Mouse (Mus musculus) thymus, postnatal 4 days (tissue): ENCODE measurements at regions not wholly inside any gene's neighbourhood (a gene's known extent, or its start where the extent isn't known, plus 50 kb on each side); places are given as distances from the start of the nearest gene placed in this dataset.

Source experiments
- DNase-seq: peaks from one replicate; pipeline ENCODE4 v3.0.0; 2021

- peak; percentile 73 for DNase-seq
These were observed 52.3 kb upstream of the Cux1 start for GRCm38 (mm10) chr5:136619315-136620231.

DNA sequence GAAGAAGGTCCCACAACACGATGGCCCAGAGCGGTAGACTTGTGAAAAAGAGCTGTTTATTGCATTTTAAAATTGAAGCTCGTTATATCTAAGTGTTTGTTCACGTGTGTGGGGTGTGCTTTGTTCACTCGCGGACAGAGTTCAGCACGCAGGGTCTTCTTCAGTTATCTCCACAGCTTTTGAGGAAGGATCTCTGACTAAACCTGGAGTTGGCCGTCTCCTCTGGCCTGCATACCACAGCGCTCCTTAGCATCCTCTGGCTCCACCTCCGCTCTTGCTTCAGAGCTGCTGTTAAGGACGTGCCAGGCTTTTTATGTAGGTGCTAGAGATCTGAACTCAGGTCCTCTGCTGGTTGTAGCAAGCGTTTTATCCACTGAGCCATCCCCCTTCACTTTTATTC is 52.9 kb upstream of the Cux1 start:
- DNase-seq = no peak

GRCm38 (mm10) chr5:136621336-136622125 is 54.2 kb upstream of the Cux1 start:
- DNase-seq = peak; percentile 53

DNA sequence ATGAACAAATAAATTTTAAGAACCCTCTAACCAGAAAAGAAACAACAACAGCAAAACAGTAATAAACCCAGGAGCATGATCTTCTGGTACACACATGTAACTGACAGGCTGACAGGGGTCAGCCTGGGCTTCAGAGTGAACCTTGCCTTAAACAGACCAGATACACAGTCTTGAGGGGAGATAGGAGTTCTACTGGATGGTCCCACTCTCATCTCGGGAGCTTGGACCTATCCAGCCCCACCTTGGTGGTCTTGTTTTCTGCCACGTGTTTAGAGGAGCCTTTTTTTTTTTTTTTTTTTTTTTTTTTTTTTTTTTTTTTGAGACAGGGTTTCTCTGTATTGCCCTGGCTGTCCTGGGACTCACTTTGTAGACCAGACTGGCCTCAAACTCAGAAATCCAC is 54.9 kb upstream of the Cux1 start:
- DNase-seq = no peak

- DNase-seq = peak; percentile 94
These were observed 55.6 kb upstream of the Cux1 start for GRCm38 (mm10) chr5:136622721-136623542.

DNA sequence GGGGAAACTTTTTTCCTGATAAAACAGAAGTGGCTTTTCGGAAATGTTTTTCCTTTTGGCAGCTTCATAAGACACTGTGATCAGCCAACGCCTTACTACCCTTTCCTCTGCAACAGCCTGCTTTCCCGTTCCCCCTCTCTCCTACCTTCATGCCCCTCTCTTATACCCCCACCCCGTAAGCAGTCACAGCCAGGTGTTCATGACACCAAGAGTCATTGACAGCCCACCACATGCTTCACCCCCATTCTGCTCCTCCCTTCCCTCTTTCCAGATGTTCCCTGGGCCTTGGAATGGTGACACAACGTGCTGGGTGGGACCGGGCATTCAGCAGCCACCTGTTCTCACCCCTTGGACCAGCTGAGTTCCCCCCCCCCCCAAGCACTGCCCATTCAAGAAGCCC is 56.5 kb upstream of the Cux1 start:
- DNase-seq = peak; percentile 35

GRCm38 (mm10) chr5:136625176-136625991 is 58.1 kb upstream of the Cux1 start:
- DNase-seq = peak; percentile 63

DNA sequence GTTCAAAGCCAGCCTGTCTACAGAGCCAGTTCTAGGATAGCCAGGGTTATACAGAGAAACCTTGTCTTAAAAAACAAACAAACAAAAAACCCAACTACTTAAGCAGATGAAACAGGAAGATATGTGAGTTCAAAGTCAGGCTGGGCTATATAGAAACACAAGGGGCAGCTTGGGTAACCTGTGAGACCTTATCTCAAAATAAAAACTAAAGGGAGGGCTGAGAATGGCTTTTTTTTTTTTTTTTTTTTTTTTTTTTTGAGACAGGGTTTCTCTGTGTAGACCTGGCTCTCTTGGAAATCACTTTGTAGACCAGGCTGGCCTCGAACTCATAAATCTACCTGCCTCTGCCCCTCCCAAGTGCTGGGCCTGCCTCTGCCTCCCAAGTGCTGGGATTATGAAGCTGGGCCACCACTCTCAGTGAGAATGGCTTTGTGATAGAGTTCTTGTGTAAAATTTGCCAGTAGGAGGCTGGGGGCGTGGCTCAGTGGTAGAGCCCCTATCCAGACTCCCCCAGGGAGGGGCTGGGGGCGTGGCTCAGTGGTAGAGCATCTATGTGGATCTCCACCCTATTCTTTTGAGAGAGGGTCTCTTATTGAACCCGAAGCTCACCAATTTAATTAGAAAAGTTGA is 59.0 kb upstream of the Cux1 start:
- DNase-seq = peak; percentile 88

GRCm38 (mm10) chr5:136626891-136627290 is 59.6 kb upstream of the Cux1 start:
- DNase-seq = no peak

GRCm38 (mm10) chr5:136627671-136628292 is 60.5 kb upstream of the Cux1 start:
- DNase-seq = peak; percentile 53

- no peak for DNase-seq
These were observed 61.2 kb upstream of the Cux1 start for GRCm38 (mm10) chr5:136628502-136628901.

GRCm38 (mm10) chr5:136632286-136632685 is 60.7 kb upstream of the Myl10 start:
- DNase-seq = no peak

GRCm38 (mm10) chr5:136633901-136634300 is 59.0 kb upstream of the Myl10 start:
- no peak for DNase-seq

- DNase-seq = no peak
These were observed 57.8 kb upstream of the Myl10 start for GRCm38 (mm10) chr5:136635119-136635518.

- DNase-seq = no peak
These were observed 56.5 kb upstream of the Myl10 start for GRCm38 (mm10) chr5:136636476-136636875.

DNA sequence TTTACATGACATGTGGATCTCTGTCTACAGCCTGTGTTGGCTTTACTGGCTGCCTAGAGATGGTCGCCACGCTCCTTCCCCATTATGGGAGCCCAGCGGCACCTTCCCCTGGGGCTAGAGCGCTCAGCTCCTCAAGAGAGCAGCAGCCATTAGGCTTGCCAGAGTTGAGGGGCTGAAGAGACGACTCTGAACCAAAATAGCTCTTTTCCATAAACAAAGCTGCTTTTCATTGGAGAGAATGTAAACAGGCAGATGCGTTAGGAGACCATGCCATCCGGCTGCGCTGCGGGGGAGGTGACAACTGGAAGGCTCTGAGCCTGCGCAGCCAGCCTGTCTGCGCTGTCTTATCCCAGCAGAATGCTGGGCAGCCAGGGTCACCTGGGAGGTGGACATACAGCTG is 55.1 kb upstream of the Myl10 start:
- no peak for DNase-seq

DNA sequence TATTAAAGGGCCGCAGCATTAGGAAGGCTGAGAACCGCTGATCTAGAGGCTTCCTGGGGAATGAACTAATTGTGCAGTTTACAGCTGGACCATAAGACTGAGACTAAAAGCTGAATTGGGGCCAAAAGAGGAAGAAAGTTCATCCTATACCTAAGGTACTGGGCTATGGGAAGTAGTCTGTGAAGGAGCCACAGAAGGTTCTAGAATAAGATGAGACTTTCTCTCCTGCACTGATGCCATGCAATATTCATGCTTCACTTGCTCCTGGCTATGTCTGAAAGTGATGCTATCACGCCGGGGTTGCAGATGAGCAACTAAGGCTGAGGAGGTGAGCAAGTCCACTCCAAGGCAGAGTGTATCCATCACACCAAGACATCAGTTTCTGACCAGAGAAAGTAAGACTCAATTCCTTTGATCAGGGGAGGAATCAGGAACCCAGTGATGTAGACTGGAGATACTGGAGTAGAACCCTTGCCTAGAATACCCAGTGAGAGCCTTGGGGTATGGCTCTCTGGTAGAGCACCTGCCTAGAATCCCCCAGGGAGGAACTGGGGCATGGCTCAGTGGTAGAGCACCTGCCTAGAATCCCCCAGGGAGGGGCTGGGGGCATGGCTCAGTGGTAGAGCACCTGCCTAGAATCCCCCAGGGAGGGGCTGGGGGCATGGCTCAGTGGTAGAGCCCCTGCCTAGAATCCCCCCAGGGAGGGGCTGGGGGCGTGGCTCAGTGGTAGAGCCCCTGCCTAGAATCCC is 51.9 kb upstream of the Myl10 start:
- no peak for DNase-seq

DNA sequence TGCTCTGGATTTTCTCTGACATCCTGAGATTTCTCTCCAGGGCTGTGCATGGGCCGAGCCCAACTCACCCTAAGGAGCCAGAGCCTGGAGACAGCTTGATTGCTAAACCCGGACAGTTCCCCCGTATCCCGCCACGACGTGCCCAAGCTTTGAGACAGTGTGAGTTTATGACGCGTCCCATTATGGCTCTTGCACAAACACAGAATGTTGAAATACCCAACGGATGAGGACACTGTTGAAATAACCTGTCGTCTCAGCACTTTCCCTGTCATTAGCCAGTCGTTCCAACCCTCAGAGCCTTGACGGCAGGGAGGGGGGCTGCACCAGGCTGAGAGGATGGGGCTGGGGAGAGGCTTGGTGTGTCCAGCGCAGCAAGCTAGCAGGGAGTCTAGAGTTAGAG is 50.7 kb upstream of the Myl10 start:
- no peak for DNase-seq
